Mouse (Mus musculus) erythroblast, embryonic 14.5 days (primary cell): ENCODE results near the gene Pgap2.

Experiments used
- GATA1 ChIP-seq: IDR thresholded peaks from 2 replicates; pipeline ENCODE4 v1.6.1; 2012; ENCODE audit warnings: low read length, inconsistent platforms, mixed read lengths
- TAL1 ChIP-seq: IDR thresholded peaks from 3 replicates; pipeline ENCODE4 v1.6.1; 2012; ENCODE audit warnings: low read length, inconsistent platforms, mixed read lengths

- TF ChIP-seq TAL1 (no peak), GATA1 (no peak)
These were observed 1.1 kb downstream of the Pgap2 start for GRCm38 (mm10) chr7:102211071-102211470.
